Mouse (Mus musculus): ENCODE data around the gene Krtap7-1. TPM values are rescaled to one million over a fixed set of nuclear protein-coding genes. Genes with fewer than 3 reads are reported as not detected.

Krtap7-1 gene
- not detected for total RNA-seq (2021)

DNA sequence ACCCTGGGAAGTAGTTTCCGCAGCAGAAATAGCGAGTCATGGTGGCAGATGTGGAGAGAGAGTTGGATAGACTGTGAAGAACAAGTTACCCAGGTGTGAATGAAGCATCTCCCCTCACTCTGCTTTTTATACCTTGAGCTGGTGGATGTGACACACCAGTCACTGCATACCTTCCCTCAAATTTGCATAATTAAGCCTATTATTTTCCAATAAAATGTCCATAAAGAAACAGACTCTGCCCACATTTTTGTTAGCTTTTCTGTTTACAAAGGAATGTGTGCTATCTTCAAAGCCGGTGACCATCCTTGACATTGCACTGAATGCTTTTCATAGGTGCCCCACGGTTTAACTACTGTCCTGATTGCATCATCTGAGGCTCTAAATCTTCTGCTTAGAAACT lies at the start of gene Krtap7-1:
Gene Krtap7-1 (minus strand): TSS at position 101 of the 400 bp plus-strand sequence.
- intact Hi-C loops (cut with DNase I), result no loop called here
- DNase-seq, result no peak

DNA sequence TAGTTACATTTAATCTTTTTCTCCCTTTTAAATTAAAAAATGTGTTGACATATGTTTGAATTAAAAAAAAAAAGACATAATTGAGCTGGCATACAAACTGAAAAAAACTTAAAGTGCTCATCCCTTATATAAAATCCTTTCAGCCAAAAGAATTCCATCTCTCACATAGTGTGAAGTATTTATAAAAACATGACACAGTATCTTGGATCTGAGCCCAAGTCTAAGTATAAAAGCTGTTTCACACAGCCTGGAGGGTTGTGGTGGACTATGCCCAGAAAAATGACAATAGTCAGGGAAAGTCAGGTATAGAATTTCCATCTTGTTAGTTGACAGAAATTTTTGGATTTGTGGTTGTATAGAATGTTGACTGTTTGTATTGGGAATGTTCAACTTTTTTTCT lies 42.2 kb upstream of the Krtap7-1 start:
- peak; percentile 2 to 24 for DNase-seq
- intact Hi-C loops (cut with DNase I), result no loop called here

DNA sequence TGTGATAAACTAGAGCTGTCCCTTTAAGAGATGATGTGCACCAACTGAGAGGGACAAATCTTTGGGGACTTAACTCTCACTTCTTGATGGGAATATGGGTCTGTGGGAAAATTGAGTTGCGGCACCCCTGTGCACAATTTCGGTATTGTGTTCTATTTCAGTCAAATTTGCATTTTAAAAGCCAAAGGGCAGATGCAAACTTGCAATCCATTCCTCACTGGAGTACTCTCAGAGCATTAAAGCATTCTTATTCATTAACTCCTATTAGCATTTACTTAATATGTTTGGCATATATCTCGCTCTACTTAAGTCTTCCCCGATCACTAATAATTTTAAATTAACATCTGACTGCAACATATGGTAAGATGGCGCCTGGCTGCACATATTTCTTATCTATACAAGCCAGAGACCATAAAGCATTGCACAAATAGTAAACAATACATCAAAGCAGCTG lies 29.9 kb upstream of the Krtap7-1 start:
- intact Hi-C loops (cut with DNase I), result no loop called here
- DNase-seq, result no peak

GRCm38 (mm10) chr16:89537349-89537748 lies 29.2 kb upstream of the Krtap7-1 start:
- DNase-seq, result no peak
- intact Hi-C loops (cut with DNase I), result no loop called here

DNA sequence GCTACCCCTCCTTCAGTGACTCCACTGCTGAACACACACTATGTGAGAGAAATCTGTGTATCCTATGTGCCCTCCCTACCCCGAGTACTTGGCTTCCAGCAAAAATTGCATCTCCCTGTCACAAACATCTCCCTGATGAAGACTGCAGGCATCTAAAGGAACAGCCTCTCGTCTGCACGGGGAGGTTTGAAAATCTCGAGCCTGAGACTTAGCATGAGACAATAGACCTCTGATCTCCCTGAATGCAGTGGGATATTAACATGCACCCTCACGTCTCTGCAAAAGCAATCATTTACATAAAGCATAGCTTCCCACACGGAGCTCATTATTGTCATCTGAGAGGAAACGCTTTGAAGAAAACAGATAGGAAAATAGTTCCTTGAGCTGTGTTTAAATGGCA lies 22.4 kb upstream of the Krtap7-1 start:
- intact Hi-C loops (cut with DNase I), result no loop called here
- no peak for DNase-seq

- DNase-seq, result no peak
- intact Hi-C loops (cut with DNase I), result no loop called here
Measured at GRCm38 (mm10) chr16:89529846-89530245, 21.7 kb upstream of the Krtap7-1 start.

GRCm38 (mm10) chr16:89528380-89528779 lies 20.3 kb upstream of the Krtap7-1 start:
- no peak for DNase-seq
- intact Hi-C loops (cut with DNase I), result no loop called here

- no peak for DNase-seq
- intact Hi-C loops (cut with DNase I), result loop anchor here (5.0 kb wide), 1 partner anchor 246 kb away; no protein-coding TSS in a partner anchor
Measured at GRCm38 (mm10) chr16:89520996-89521395, 12.9 kb upstream of the Krtap7-1 start.

DNA sequence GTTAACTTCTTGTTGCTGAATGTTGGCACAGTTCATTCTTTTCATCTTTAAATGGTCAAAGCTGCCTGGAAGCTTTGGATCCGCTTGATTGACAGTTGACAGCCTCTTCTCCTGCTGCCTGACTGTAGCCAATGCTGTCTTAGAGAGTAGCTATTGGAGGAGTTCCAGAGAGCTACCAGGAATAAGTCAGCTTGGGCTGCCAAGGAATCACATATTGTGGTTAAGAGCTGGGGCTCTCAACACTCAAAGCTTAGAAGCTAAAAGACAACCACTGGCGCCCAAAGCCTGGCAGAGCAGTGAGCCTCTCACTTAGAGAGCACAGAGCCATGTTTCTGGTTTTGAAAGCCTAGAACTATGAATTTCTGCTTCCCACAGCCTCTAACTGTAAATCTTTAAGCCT lies 12.4 kb upstream of the Krtap7-1 start:
- intact Hi-C loops (cut with DNase I), result loop anchor here (5.0 kb wide), 1 partner anchor 247 kb away; no protein-coding TSS in a partner anchor
- peak; percentile 1 to 2 for DNase-seq

GRCm38 (mm10) chr16:89520091-89520490 lies 12.0 kb upstream of the Krtap7-1 start:
- no peak for DNase-seq
- intact Hi-C loops (cut with DNase I), result loop anchor here (5.0 kb wide), 1 partner anchor 247 kb away; no protein-coding TSS in a partner anchor

- intact Hi-C loops (cut with DNase I), result no loop called here
- peak; percentile 42 to 57 for DNase-seq
Measured at GRCm38 (mm10) chr16:89517635-89518034, 9.5 kb upstream of the Krtap7-1 start.

DNA sequence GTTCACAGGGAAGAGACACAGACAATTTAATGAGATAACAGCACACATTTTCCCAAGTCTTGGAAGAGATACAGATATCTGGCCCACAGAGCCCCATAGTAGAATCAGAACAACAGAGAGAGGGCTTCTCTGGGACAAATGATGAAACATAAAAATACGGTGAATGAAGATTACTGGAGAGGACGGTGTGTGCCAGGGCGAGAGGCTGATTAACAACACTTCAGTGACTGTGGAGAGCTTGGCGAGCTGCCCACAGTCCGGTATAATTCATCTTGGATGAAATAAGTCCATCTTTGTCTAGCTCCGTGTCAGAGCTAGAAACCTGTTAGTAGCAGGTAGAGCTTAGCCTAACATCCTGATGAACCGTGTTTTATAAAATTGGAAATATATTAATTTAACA lies 5.3 kb upstream of the Krtap7-1 start:
- intact Hi-C loops (cut with DNase I), result no loop called here
- DNase-seq, result no peak

- DNase-seq, result peak; percentile 6 to 17
- intact Hi-C loops (cut with DNase I), result no loop called here
Measured at GRCm38 (mm10) chr16:89503571-89503970, 4.6 kb downstream of the Krtap7-1 start.

- DNase-seq, result no peak
- intact Hi-C loops (cut with DNase I), result no loop called here
Measured at GRCm38 (mm10) chr16:89501870-89502269, 6.3 kb downstream of the Krtap7-1 start.

GRCm38 (mm10) chr16:89497002-89497401 lies 11.1 kb downstream of the Krtap7-1 start:
- intact Hi-C loops (cut with DNase I), result no loop called here

DNA sequence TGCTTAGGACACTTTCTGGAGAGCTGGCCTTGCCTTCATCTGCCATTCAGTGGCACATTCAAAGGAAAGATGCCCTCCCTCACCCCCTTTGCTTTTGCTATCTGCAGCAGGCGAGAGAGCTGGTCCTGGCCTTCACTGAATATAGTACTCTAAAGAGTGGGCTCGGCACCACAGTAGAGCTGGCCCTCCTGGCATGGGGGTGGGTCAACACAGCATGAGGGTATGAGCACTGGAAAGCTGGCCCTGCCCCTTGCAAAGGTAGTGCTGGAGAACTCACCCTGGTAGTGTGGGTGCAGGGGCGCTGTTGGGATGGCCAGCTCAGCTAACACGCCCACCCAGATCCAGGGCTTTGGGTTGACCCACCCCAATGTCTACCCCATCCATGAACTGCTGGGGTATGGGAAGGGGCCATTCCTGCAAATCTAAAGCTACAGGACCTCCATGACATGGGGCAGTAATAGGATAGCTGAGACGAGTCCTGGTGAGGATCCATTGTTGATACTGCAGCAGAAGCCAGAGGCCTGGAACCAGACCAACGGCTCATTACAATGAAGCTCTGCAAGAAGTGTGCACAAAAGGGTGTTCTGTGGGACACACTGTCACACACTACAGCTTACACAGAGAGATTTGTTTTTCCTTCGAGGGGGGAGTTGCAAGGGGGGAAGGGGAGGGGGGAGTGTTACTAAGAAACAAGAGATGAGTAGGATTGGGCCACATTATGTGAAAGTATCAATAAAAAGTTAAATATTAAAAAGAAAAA lies 12.5 kb downstream of the Krtap7-1 start:
- intact Hi-C loops (cut with DNase I), result no loop called here
- DNase-seq, result no peak

More at GRCm38 (mm10) chr16:89497002-89497401, 11.1 kb downstream of the Krtap7-1 start:
- no peak for DNase-seq

- intact Hi-C loops (cut with DNase I), result no loop called here
Measured at GRCm38 (mm10) chr16:89487852-89488251, 20.3 kb downstream of the Krtap7-1 start, which contains the start of gene Krtap8-1. Krtap8-1 (minus strand) TSS chr16:89487952.

DNA sequence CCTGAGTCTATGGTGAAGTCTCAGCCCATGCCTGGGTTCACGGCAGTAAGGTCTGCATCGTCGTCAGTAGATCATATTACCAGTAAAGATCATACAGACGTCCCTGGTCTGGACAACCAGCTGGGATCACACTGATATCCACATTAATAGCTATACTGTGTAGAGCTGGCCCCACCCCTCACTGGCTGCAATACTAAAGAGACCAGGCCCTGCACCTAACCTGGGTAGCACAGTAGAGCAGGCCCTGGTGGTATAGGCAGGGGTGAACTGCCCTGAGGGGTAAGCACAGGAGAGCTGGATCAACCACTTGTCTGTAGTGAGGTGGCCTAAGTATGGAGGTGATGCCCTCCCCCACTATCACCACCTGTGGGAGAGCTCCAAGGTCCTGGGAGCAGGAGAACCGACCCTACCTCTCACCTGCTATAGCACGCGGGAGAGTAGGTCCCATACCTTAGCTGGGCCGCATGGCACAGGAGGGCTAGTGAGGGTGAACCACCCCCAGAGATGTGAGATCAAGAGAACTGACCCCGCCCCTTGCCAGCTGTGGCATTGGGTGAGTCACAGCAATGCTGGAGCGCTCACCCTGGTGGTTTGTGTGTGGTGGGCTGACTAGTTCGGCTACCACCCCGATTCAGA lies 30.3 kb downstream of the Krtap7-1 start:
- DNase-seq, result no peak
- intact Hi-C loops (cut with DNase I), result no loop called here

More at GRCm38 (mm10) chr16:89487852-89488251, 20.3 kb downstream of the Krtap7-1 start, which contains the start of gene Krtap8-1:
- no peak for DNase-seq

DNA sequence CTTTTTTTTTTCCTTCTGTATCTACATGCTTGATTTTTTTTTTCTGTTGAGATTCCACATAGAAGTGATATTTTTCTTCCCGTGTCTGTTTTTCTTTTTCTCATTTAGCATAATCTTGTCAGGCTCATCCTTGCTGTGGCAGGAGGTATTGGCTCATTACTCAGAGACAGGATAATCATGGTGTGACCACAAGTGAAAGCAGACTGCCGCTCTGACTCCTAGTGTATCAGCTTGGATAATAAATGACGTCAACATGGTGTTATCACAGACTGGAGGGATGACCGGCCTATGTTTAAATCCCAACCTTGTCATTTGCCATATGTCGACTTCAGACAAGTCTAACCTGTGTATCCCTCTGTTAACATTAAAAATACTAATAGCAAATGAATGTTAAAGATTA lies 46.9 kb downstream of the Krtap7-1 start:
- intact Hi-C loops (cut with DNase I), result no loop called here
- no peak for DNase-seq
